Mouse (Mus musculus) layer of hippocampus, adult 2 months (tissue): ENCODE measurements around the gene Ube2s. TPM values are rescaled to one million over a fixed set of nuclear protein-coding genes. Genes with fewer than 3 reads are reported as not detected.

Experiments used
- DNase-seq, 2 experiments: peaks; one replicate each; pipeline ENCODE4 v3.0.0; 2022; ENCODE audit warnings: low spot score in 2 of 2
- H3K27ac ChIP-seq: fragments of 200-600 bp; 2 replicates; pipeline ENCODE4 v1.8.1; 2022
- H3K4me3 ChIP-seq: fragments of 200-600 bp; 2 replicates; pipeline ENCODE4 v1.8.1; 2022; ENCODE audit warnings: mild to moderate bottlenecking
- CTCF ChIP-seq: fragments of 200-600 bp; conservative IDR thresholded peaks from 2 replicates; pipeline ENCODE4 v1.8.1; 2022; ENCODE audit warnings: antibody characterized with exemption, mild to moderate bottlenecking, moderate library complexity
- total RNA-seq, 2 experiments: library from RNA; stranded (reverse); gene quantifications; 2 replicates each; pipeline ENCODE4 v1.2.3; 2021

Ube2s gene
- total RNA-seq, 2 experiments from 2014 or later, result 106 to 108 TPM

DNA sequence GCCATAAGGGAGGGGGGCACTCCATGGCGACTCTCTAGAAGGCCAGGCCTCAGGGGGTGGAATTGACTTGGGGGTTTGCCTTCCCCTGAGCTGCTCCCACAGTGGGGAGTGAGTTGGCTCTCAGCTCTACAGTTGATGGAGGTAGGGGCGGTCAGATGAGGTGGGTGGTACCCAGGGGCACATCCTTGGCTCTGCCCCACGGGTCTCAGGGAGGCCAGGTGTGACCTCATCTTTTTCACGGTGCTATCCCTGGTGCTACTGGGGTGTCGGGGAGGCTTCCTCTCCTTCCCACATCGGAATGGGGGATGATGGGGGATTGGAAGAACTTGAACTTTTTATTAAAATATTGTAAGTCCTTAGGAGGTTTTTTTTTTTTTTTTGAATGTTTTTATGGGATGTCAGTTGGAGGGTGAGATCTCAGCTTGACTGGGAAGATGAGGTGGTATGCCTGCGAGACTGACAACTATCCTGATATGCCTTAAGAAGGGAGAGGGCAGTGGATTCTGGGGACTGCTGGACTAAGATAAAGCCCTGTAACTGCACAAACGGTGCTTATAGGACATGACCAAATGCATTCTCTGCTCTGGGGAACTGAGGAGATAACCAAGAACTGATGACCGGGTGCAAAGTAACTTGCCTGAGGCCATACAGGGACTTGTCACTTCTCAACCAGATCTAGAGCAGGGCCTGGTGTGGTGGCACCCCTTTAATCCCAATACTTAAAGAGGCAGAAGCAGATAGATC lies 65.1 kb downstream of the Ube2s start:
- TF ChIP-seq CTCF, result no peak
- Histone ChIP-seq H3K4me3 (no peak overlapping the region), H3K27ac (no peak overlapping the region)
- DNase-seq, result no peak

DNA sequence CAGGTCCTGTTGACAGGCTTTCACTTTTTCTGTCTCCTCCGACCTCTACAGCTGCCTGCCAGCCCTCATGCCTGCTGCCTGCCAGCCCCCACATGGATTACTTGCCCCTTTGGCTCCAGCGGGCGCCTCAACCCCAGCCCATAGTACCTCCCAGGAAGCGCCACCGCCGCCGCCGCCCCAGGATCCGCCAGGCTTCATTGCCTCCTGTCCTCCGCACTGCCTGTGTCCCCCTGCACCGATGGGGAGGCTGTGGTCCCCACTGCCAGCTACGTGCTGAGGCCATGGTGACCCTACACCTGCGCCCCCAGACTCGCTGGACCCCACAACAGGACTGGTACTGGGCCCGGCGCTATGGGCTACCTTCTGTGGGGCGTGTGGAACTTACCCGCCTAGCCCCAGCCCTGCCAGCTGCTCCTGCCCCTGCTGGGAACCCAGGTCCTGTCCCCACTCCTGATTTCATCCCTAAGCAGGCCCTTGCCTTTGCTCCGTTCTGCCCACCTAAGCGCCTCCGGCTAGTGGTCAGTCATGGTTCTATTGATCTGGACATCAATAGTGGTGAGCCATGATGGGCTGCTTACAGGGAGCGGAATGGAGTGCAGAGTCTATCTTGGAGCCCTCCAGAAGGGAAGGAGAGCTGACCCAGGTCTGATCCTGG lies 65.9 kb downstream of the Ube2s start:
- TF ChIP-seq CTCF, result no peak
- no peak for DNase-seq
- Histone ChIP-seq H3K4me3 (no peak overlapping the region), H3K27ac (no peak overlapping the region)

DNA sequence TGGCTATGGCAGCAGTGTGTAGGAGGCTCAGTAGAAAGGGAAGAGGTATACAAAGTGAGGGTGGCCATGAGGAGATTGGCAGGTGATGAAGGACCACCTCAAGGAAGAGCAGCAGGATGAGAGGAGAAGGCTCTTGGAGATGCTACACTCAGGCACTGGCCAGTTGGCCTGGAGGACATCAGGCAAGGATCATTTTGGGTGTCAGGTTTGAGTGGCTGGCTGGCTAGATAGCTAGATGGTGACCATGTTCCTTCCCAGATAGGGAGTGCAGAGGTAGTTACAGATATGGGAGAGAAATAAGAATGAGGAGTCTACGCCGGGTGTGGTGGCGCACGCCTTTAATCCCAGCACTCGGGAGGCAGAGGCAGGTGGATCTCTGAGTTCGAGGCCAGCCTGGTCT lies 67.5 kb downstream of the Ube2s start:
- H3K27ac ChIP-seq, result no peak overlapping the region
- no peak overlapping the region for H3K4me3 ChIP-seq
- no peak for DNase-seq
- no peak for TF ChIP-seq CTCF

Other genes with a start within 250 kb of the Ube2s start
- under 1 TPM; 0.18 to 0.22 TPM for gene Ptprh, start 208.5 kb downstream of the Ube2s start, total RNA-seq
- gene Tmem86b, start 181.2 kb downstream of the Ube2s start, total RNA-seq, result 10 to 100 TPM; 17.8 to 21.8 TPM
- 100 to 1,000 TPM; 133 to 134 TPM for gene Ppp6r1, start 153.6 kb downstream of the Ube2s start, total RNA-seq
- 10 to 100 TPM; 82.1 to 92.1 TPM for gene Hspbp1, start 127.5 kb downstream of the Ube2s start, total RNA-seq
- 100 to 1,000 TPM; 334 to 355 TPM for gene Brsk1, start 122.0 kb downstream of the Ube2s start, total RNA-seq
- gene Tmem150b, start 87.3 kb downstream of the Ube2s start, total RNA-seq, result under 1 TPM in 1 of 2 experiments, not detected in 1; 0.13 TPM
- 10 to 100 TPM; 25.2 to 37.6 TPM for gene Kmt5c, start 72.5 kb downstream of the Ube2s start, total RNA-seq
- gene Cox6b2, start 59.5 kb downstream of the Ube2s start, total RNA-seq, result 1 to 10 TPM; 1.3 to 3.8 TPM
- gene Fam71e2, start 41.3 kb downstream of the Ube2s start, total RNA-seq, result not detected
- gene Il11, start 29.7 kb downstream of the Ube2s start, total RNA-seq, result under 1 TPM; 0.25 to 0.26 TPM
- not detected for gene Tmem190, start 29.7 kb downstream of the Ube2s start, total RNA-seq
- 1 to 10 TPM; 2.6 to 2.7 TPM for gene Tmem238, start 22.9 kb downstream of the Ube2s start, total RNA-seq
- 100 to 1,000 TPM; 458 to 462 TPM for gene Rpl28, start 19.7 kb downstream of the Ube2s start, total RNA-seq
- 100 to 1,000 TPM; 172 to 204 TPM for gene Shisa7, start 32.1 kb upstream of the Ube2s start, total RNA-seq
- gene Isoc2b, start 57.7 kb upstream of the Ube2s start, total RNA-seq, result 1 to 10 TPM; 4.7 to 5.6 TPM
- gene Isoc2a, start 64.6 kb upstream of the Ube2s start, total RNA-seq, result 10 to 100 TPM; 13.0 to 13.4 TPM
- gene Gm36210, start 93.9 kb upstream of the Ube2s start, total RNA-seq, result under 1 TPM in 1 of 2 experiments, not detected in 1; 0.28 TPM
- 10 to 100 TPM; 15.0 to 15.8 TPM for gene Zfp628, start 102.6 kb upstream of the Ube2s start, total RNA-seq
- gene Nat14, start 109.4 kb upstream of the Ube2s start, total RNA-seq, result 100 to 1,000 TPM; 103 to 114 TPM
- 1 to 10 TPM; 2.4 to 3.5 TPM for gene Ssc5d, start 113.2 kb upstream of the Ube2s start, total RNA-seq
- gene Sbk2, start 151.8 kb upstream of the Ube2s start, total RNA-seq, result under 1 TPM in 1 of 2 experiments, not detected in 1; 0.31 TPM
- gene Sbk3, start 158.6 kb upstream of the Ube2s start, total RNA-seq, result 1 to 10 TPM in 1 of 2 experiments, under 1 TPM in 1; 0.71 to 1.0 TPM
- 10 to 100 TPM; 29.7 to 35.6 TPM for gene Zfp579, start 183.6 kb upstream of the Ube2s start, total RNA-seq
- gene Zfp524, start 201.8 kb upstream of the Ube2s start, total RNA-seq, result 1 to 10 TPM; 7.0 to 8.1 TPM
- gene Fiz1, start 202.1 kb upstream of the Ube2s start, total RNA-seq, result 10 to 100 TPM; 25.8 TPM
- not detected for gene Gm44973, start 202.9 kb upstream of the Ube2s start, total RNA-seq
- 10 to 100 TPM; 38.6 to 41.8 TPM for gene Zfp865, start 207.8 kb upstream of the Ube2s start, total RNA-seq
- gene Ccdc106, start 208.0 kb upstream of the Ube2s start, total RNA-seq, result 10 to 100 TPM; 57.8 to 61.1 TPM
- not detected for gene 4632433K11Rik, start 221.5 kb upstream of the Ube2s start, total RNA-seq
- gene Zfp784, start 225.9 kb upstream of the Ube2s start, total RNA-seq, result 1 to 10 TPM; 7.3 to 7.8 TPM
- gene Zfp580, start 238.9 kb upstream of the Ube2s start, total RNA-seq, result 10 to 100 TPM; 34.1 to 35.7 TPM
- 100 to 1,000 TPM; 185 to 192 TPM for gene U2af2, start 249.6 kb upstream of the Ube2s start, total RNA-seq